Mouse (Mus musculus) heart, embryonic 11.5 days (tissue): Measurements from ENCODE around the gene Zfp362. TPM values are rescaled to one million over a fixed set of nuclear protein-coding genes. Genes with fewer than 3 reads are reported as not detected.

ENCODE experiments used
- ATAC-seq: fragments of 200-750 bp; cut with Nextera tagmentation; replicated peaks from 2 replicates; pipeline ENCODE4 v1.8.0; 2017; ENCODE audit warnings: moderate library complexity; ENCODE audit not compliant: insufficient number of reproducible peaks, low FRiP score, low TSS enrichment
- H3K27ac ChIP-seq: fragments of 300-500 bp; sonication (generic); 2 replicates; pipeline ENCODE4 v1.5.1; 2014; ENCODE audit warnings: mild to moderate bottlenecking, low read depth, low read length
- H3K27me3 ChIP-seq: fragments of 300-500 bp; sonication (generic); 2 replicates; pipeline ENCODE4 v1.6.1; 2014; ENCODE audit warnings: mild to moderate bottlenecking, low read length, mixed read lengths; ENCODE audit not compliant: control insufficient read depth, insufficient read depth
- H3K36me3 ChIP-seq: fragments of 300-500 bp; sonication (generic); 2 replicates; pipeline ENCODE4 v1.6.1; 2014; ENCODE audit warnings: mild to moderate bottlenecking, low read length, moderate library complexity, mixed read lengths; ENCODE audit not compliant: control insufficient read depth, insufficient read depth
- H3K4me1 ChIP-seq: fragments of 300-500 bp; sonication (generic); 2 replicates; pipeline ENCODE4 v1.6.1; 2014; ENCODE audit warnings: low read length; ENCODE audit not compliant: control insufficient read depth, insufficient read depth
- H3K4me2 ChIP-seq: fragments of 300-500 bp; sonication (generic); 2 replicates; pipeline ENCODE4 v1.6.1; 2014; ENCODE audit warnings: mild to moderate bottlenecking, moderate library complexity
- H3K4me3 ChIP-seq: fragments of 300-500 bp; sonication (generic); 2 replicates; pipeline ENCODE4 v1.5.1; 2014; ENCODE audit warnings: low read depth, low read length
- H3K9ac ChIP-seq: fragments of 300-500 bp; sonication (generic); 2 replicates; pipeline ENCODE4 v1.6.1; 2014; ENCODE audit warnings: mild to moderate bottlenecking, low read depth, low read length, moderate library complexity
- H3K9me3 ChIP-seq: fragments of 300-500 bp; sonication (generic); replicated peaks from 2 replicates; pipeline ENCODE4 v1.6.1; 2016; ENCODE audit warnings: low read length; ENCODE audit not compliant: control insufficient read depth
- WGBS: fragments of 180-500 bp; shearing (Covaris S2); extraction: QIAGEN DNeasy Blood & Tissue Kit; methylation state at CpG from one replicate; pipeline ENCODE4 v1.1.7; 2014; ENCODE audit not compliant: insufficient replicate concordance; 5-methylcytosine and 5-hydroxymethylcytosine counted together
- polyA plus RNA-seq: library from polyadenylated mRNA; unstranded; fragments of >200 nt; fragmentation: Nextera tagmentation; extraction: Ambion mirVana; gene quantifications from 2 replicates; pipeline ENCODE4 v1.2.1, GENCODE M21; 2014

Gene Zfp362
- polyA plus RNA-seq, 1 experiment from 2014 or later: 21.3 TPM

- H3K4me1 ChIP-seq: peaks cover 18% of the 10 kb centered on the region
- no peak for ATAC-seq
- no peak overlapping the region for H3K27ac ChIP-seq
- no peaks in the 10 kb centered on the region for H3K27me3 ChIP-seq
- no peak overlapping the region for H3K4me2 ChIP-seq
- peaks cover 49% of the 10 kb centered on the region for H3K36me3 ChIP-seq
- no peak overlapping the region for H3K9ac ChIP-seq
- H3K9me3 ChIP-seq: no peaks in the 10 kb centered on the region
- 92% methylated on average over 8 of the region's 8 CpGs for WGBS
- H3K4me3 ChIP-seq: no peak overlapping the region
These were observed 60.7 kb downstream of the Zfp362 start for GRCm38 (mm10) chr4:128745160-128745559.

- Histone ChIP-seq H3K36me3 (peaks cover 34% of the 10 kb centered on the region), H3K9me3 (no peaks in the 10 kb centered on the region), H3K4me2 (no peak overlapping the region), H3K27me3 (no peaks in the 10 kb centered on the region), H3K27ac (peak overlapping the region; percentile 15; the same call in 1 of the 2 replicates), H3K9ac (no peak overlapping the region), H3K4me1 (peaks cover 23% of the 10 kb centered on the region), H3K4me3 (no peak overlapping the region)
- WGBS: 75% methylated on average over 12 of the region's 12 CpGs
- no peak for ATAC-seq
These were observed 62.7 kb downstream of the Zfp362 start for GRCm38 (mm10) chr4:128743031-128743626.

DNA sequence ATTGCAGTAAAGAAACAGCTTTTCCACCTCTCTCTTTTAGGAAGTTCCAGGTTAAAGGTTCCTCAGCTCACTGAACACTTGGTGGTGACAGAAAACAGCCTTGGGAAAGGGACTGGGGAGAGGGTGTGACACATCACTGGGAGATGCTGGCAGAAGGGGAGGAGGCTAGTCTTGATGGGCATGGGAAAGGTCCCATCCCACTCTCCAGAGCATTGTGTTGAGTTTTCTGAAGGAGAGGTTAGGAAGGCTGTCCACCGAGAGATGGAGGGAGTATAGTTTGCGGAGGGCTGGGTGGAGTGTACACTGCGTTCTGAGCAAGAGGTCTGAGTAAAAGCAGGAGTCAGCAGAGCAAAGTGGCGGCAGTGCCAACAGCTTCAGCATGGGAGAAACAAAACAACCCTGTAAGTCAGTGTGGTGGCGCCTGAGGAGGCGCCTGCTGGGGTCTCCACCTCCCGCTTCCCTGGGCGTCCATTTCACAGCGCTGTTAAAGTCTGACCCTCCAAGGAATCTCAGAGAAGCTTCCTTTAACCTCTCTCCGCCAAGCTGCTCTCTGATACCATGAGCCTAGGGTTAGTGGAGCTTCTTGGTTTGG lies 63.4 kb downstream of the Zfp362 start:
- peak overlapping the region; percentile 15; the same call in 1 of the 2 replicates for H3K27ac ChIP-seq

GRCm38 (mm10) chr4:128741906-128742305 lies 63.9 kb downstream of the Zfp362 start:
- H3K27me3 ChIP-seq: no peaks in the 10 kb centered on the region
- no peak overlapping the region for H3K4me2 ChIP-seq
- H3K36me3 ChIP-seq: peaks cover 23% of the 10 kb centered on the region
- WGBS: 59% methylated on average over 5 of the region's 5 CpGs
- no peak overlapping the region for H3K27ac ChIP-seq
- H3K9me3 ChIP-seq: no peaks in the 10 kb centered on the region
- no peak overlapping the region for H3K9ac ChIP-seq
- ATAC-seq: no peak
- no peak overlapping the region for H3K4me3 ChIP-seq
- H3K4me1 ChIP-seq: peaks cover 25% of the 10 kb centered on the region

More for the DNA sequence above, 63.4 kb downstream of the Zfp362 start:
- Histone ChIP-seq H3K36me3 (peaks cover 29% of the 10 kb centered on the region), H3K4me1 (peaks cover 24% of the 10 kb centered on the region), H3K9me3 (no peaks in the 10 kb centered on the region), H3K4me3 (no peak overlapping the region), H3K27me3 (no peaks in the 10 kb centered on the region), H3K9ac (no peak overlapping the region), H3K4me2 (no peak overlapping the region)
- no peak for ATAC-seq
- WGBS: 62% methylated on average over 10 of the region's 10 CpGs

DNA sequence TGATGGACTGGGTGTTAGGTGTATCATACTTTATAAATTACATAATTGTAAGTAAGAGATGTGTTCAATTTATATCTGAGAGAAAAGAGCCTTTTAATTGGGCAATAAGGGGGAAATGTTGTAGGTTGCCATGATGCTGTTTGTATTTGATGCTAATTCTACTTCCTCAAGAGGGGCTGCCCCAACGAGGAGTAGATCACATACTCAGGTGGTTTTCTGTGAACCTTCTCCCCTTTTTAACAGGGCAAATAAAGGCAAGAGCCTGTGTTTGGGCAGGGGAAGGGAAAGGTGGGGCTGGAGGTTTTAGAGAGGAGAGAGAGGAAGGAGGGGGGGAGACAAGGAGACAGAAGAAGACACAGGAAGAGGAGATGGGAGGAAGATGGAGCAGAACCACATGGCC lies 65.0 kb downstream of the Zfp362 start:
- no peak overlapping the region for H3K27ac ChIP-seq
- H3K27me3 ChIP-seq: no peaks in the 10 kb centered on the region
- peaks cover 19% of the 10 kb centered on the region for H3K36me3 ChIP-seq
- no peak overlapping the region for H3K4me2 ChIP-seq
- 83% methylated on average over 1 of the region's 1 CpGs for WGBS
- ATAC-seq: no peak
- no peak overlapping the region for H3K9ac ChIP-seq
- H3K4me3 ChIP-seq: no peak overlapping the region
- H3K4me1 ChIP-seq: peaks cover 36% of the 10 kb centered on the region
- H3K9me3 ChIP-seq: no peaks in the 10 kb centered on the region

DNA sequence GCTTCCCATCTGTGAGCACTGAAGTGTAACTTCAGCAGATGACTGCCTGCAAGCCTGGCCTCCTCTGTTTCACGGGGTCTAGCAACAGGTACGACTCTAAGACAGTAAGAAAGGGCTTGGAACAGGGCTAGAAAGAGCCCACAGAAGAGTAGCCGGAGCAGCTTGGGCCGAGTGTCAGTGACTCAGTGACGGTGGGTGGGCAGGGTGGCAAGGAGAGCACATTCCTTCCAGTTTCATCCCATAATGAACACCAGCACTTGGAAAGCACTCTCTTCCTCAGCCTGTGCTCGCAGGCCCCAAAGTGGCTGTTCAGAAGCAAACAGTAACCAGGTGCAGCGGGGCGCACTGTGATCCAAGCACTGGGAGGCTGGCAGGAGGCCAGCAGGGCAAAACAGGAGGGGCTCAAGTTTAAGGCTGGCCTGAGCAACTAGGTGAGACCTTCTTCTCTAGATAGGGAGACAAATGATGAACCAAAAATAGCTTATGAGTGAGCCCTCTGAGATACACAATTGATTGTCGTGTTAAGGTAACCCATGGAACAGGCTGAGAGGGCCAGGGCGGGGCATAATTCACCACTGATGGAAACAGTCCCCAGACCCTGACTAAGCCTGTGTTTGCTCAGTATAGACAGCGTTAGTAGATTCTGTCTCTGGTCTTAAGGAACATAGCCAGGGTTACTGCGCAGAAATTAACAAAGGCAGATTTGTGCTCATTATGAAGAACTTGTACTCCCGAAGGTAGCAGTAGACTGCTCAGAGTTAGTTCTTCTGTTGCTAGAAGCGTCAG lies 67.8 kb downstream of the Zfp362 start:
- no peaks in the 10 kb centered on the region for H3K36me3 ChIP-seq
- peak overlapping the region; percentile 14 for H3K4me2 ChIP-seq
- H3K9ac ChIP-seq: no peak overlapping the region; the same call in 1 of the 2 replicates
- no peaks in the 10 kb centered on the region for H3K27me3 ChIP-seq
- no peaks in the 10 kb centered on the region for H3K9me3 ChIP-seq
- H3K4me3 ChIP-seq: no peak overlapping the region
- H3K27ac ChIP-seq: peak overlapping the region; percentile 85
- ATAC-seq: no peak
- WGBS: 69% methylated on average over 14 of the region's 14 CpGs
- H3K4me1 ChIP-seq: peaks cover 64% of the 10 kb centered on the region

GRCm38 (mm10) chr4:128737137-128737589 lies 68.7 kb downstream of the Zfp362 start:
- H3K36me3 ChIP-seq: no peaks in the 10 kb centered on the region
- no peaks in the 10 kb centered on the region for H3K9me3 ChIP-seq
- H3K4me3 ChIP-seq: no peak overlapping the region
- H3K4me1 ChIP-seq: peaks cover 62% of the 10 kb centered on the region
- ATAC-seq: no peak
- H3K9ac ChIP-seq: peak overlapping the region; percentile 54; the same call in 1 of the 2 replicates
- peak overlapping the region; percentile 85 for H3K27ac ChIP-seq
- WGBS: 34% methylated on average over 6 of the region's 6 CpGs
- peak overlapping the region; percentile 41 for H3K4me2 ChIP-seq
- no peaks in the 10 kb centered on the region for H3K27me3 ChIP-seq

GRCm38 (mm10) chr4:128734721-128735671 lies 70.8 kb downstream of the Zfp362 start:
- Histone ChIP-seq H3K4me3 (no peak overlapping the region), H3K36me3 (no peaks in the 10 kb centered on the region), H3K4me2 (peak overlapping the region; percentile 34; the same call in 1 of the 2 replicates), H3K9me3 (no peaks in the 10 kb centered on the region), H3K27ac (peak overlapping the region; percentile 70), H3K9ac (0 out of 2 replicates have a peak overlapping the region, but pooled peaks have one; percentile 18), H3K27me3 (no peaks in the 10 kb centered on the region), H3K4me1 (peaks cover 72% of the 10 kb centered on the region)
- no peak for ATAC-seq
- 82% methylated on average over 18 of the region's 18 CpGs for WGBS
